Mouse (Mus musculus) CH12.LX (cell line): ENCODE data around the gene C1qtnf3.

Experiments
- CTCF ChIP-seq, 2 experiments: IDR thresholded peaks in 1 of 2; conservative IDR thresholded peaks in 1 of 2; 2 replicates each; pipeline ENCODE4 v1.5.1; 2011 to 2012; ENCODE audit warnings: low read depth in 2 of 2, low read length in 2 of 2, improper control_type of control experiment in 1 of 2, inconsistent platforms in 1 of 2, mild to moderate bottlenecking in 1 of 2, moderate library complexity in 1 of 2
- EP300 ChIP-seq: IDR thresholded peaks from 2 replicates; pipeline ENCODE4 v1.6.1; 2011; ENCODE audit warnings: low read length, improper control_type of control experiment
- MYC ChIP-seq: IDR thresholded peaks from 2 replicates; pipeline ENCODE4 v1.6.1; 2011; ENCODE audit warnings: low read depth, mild to moderate bottlenecking, improper control_type of control experiment, low read length
- POLR2A ChIP-seq: IDR thresholded peaks from 2 replicates; pipeline ENCODE4 v1.6.1; 2011; ENCODE audit warnings: low read depth, mild to moderate bottlenecking, improper control_type of control experiment, low read length
- RCOR1 ChIP-seq: conservative IDR thresholded peaks from 2 replicates; pipeline ENCODE4 v1.6.1; 2012; ENCODE audit warnings: low read depth, mild to moderate bottlenecking, inconsistent platforms, low read length, improper control_type of control experiment
- TBP ChIP-seq: conservative IDR thresholded peaks from 2 replicates; pipeline ENCODE4 v1.6.1; 2011; ENCODE audit warnings: low read depth, low read length, improper control_type of control experiment
- ZKSCAN1 ChIP-seq: IDR thresholded peaks from 2 replicates; pipeline ENCODE4 v1.6.1; 2012; ENCODE audit warnings: low read depth, inconsistent platforms, low read length, improper control_type of control experiment, borderline replicate concordance
- ZMIZ1 ChIP-seq: IDR thresholded peaks from 2 replicates; pipeline ENCODE4 v1.6.1; 2012; ENCODE audit warnings: low read depth, mild to moderate bottlenecking, inconsistent platforms, low read length, improper control_type of control experiment

DNA sequence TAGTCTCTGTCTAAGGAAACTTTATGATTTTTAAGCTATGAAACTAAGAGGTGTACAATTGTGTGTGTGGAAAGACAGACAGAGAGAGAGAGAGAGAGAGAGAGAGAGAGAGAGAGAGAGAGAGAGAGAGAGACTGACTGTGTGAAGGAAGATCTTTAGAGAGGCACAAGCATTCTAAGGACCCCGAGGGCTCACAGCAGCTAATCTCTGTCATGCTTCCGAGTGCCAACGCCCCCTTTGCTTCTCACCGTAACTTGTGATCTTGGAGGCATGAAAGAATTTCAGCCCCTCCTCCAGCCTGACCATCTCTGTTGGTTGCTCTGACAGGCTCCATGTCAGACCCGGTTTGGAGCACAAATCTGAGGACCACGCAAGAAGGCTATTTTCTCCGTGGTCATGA is 48.3 kb downstream of the C1qtnf3 start, which contains the start of gene Slc45a2:
- TF ChIP-seq CTCF (conservative IDR thresholded peaks at IDR 0.05 in 1 of 2, IDR thresholded peaks at IDR 0.05 in 1 of 2; ENCODE audit: low read depth in 2 of 2, low read length in 2 of 2), result no peak
- TF ChIP-seq POLR2A, result no peak
- TF ChIP-seq EP300, result no peak
- TF ChIP-seq MYC, result no peak
- TF ChIP-seq ZKSCAN1, result no peak
- no peak for TF ChIP-seq ZMIZ1
- TF ChIP-seq TBP, result no peak
- TF ChIP-seq RCOR1, result no peak
